Mouse (Mus musculus) spleen, adult 2 months (tissue): ENCODE measurements around the gene Frs3.

Experiments used
- CTCF ChIP-seq: fragments of 200-500 bp; IDR thresholded peaks from 2 replicates; pipeline ENCODE4 v1.5.1; 2011; ENCODE audit warnings: mild to moderate bottlenecking, inconsistent platforms; ENCODE audit not compliant: insufficient read depth, insufficient read length, insufficient replicate concordance; ENCODE audit errors: extremely low read depth
- POLR2A ChIP-seq: fragments of 200-500 bp; IDR thresholded peaks from 2 replicates; pipeline ENCODE4 v1.6.1; 2011; ENCODE audit warnings: low read depth, low read length, inconsistent platforms

DNA sequence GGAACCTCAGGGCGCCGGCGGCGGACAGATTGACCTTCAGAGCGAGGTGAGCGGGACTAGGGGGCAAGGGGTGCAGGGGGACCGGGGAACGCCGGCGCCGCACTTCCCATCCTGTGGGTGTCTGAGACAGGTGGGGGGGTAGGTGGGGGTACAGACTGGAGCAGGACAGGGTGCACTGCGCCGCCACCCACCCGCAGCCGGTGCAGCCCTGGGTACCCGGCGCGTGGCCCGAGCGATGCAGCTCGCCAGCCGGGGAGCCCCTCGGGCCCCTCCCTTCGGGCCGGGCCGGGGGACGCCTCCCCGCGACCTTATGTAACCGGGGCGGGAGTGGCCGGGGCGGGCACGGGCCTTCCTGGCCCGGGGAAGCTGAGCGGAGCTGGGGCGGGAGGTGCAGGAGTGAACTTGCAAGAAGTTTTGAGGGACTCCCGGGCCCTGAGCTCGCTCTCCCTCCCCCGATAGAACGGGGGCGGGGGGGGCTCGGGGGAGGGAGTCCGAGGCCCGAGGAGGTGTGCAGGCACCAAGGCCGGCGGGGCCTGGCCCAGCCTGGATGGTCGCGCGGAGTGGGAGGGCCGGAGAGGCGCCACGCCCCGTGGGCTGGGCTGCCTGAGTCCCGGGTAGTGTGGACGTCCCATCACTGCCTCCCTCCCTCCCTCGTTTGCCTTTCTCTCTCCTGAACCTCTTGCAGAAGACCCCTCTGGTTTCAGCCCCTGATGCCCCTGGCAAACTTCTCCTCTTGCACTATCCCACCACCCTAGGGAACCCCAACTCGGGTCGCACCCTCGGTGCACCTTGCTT is 48.6 kb downstream of the Frs3 start:
- TF ChIP-seq CTCF (no peak), POLR2A (peak; percentile 37)
